Mouse (Mus musculus) neutrophil, adult 5-6 weeks (primary cell): ENCODE results near the gene Adamtsl1. TPM values are rescaled to one million over a fixed set of nuclear protein-coding genes. Genes with fewer than 3 reads are reported as not detected.

Source experiments
- ATAC-seq: fragments of 151-379, 151-347 bp; 2 replicates; pipeline ENCODE4 v1.8.0; 2017; ENCODE audit warnings: mild to moderate bottlenecking, moderate TSS enrichment; ENCODE audit not compliant: insufficient number of reproducible peaks, poor library complexity, low FRiP score, severe bottlenecking; ENCODE audit errors: extremely low read depth
- total RNA-seq: library from RNA; stranded (forward); fragments of 200-1000 nt; gene quantifications from 2 replicates; pipeline ENCODE4 v1.2.3, GENCODE M21; 2017

The Adamtsl1 gene
- total RNA-seq, 1 experiment from 2014 or later, result not detected

DNA sequence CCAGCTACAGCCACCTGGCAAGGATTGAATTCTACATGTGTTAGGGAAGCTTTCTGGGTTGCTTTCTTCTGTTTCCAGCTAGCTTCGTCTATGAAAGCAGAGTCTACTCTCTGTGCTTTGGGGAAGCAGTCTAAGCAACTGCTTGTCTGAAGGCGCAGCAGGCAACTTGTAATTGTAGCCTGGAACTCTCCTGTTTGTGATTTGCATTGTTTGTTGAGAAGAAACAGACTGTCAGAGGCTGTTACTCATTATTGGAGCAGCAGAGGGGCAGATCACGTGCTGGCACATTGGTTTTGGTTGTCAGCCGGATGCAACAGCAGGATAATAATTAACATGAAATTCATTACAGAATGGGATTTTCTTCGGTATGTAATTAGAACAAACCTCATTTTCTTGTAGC lies 254.1 kb downstream of the Adamtsl1 start:
- no peak for ATAC-seq

DNA sequence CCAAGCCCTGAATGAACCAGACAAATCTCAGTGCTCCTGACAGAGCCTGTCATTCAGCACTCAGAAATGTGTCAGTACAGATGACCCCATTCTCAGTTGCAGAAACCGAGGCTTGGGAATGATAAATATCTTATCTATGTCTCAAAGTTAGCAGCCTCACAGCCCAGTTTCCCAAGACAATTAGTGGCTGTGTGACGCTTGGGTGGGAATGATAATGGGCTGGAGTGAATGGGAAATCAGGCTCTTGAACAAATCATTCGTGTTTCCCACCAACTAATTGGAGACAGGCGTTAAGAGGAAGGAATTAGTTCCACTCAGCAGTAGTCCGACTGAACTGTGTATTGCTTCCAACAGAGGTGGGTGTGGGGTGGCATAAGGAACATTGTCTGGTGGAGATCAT lies 268.5 kb downstream of the Adamtsl1 start:
- ATAC-seq, result no peak

DNA sequence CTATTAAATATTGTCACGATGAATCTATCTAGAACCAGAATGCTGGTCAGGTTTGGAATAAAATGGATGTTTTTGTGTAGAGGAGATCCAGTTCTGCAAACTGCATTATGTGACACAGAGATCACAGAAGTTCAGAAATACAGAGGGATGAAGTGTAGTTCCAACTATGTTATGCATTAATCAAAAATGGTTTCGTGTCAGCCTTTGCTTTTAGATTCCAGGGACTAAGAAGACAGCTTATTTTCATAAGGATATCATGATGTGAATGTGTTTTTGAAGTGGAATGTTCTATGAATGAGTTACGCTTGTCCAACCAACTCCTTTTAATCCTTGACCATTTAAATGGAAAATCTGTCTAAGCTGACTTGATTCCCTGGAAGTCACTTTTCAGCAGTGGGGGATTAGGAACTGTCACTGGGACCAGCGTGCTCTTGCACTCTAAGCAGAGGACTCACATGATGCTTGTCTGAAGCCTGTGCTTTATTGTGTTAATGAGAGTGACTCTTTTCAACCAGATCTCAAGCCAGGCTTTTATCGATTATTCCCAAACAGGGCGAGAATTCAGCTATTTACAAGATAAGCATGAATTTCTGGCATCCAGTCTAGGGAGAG lies 269.9 kb downstream of the Adamtsl1 start:
- ATAC-seq, result no peak

DNA sequence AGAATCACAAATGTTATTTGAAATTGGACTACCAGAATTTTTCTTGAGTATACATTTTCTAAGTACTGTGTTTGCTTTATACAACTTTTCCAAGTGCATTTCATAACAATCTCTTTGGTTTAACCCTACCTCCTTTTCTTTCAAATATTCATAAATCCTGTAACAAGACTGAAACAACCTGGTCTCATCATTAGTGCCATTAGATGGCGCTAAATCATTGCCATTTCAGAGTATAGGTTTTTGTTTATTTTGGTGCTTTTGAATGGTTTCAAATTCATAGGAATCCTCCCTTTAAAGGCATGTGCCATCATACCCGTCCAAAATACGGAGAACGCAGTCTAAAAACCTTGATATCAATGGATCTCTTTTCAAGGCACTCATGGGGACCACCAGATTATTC lies 270.5 kb downstream of the Adamtsl1 start:
- ATAC-seq, result no peak

GRCm38 (mm10) chr4:85790226-85790625 lies 276.3 kb downstream of the Adamtsl1 start:
- ATAC-seq, result no peak

- no peak for ATAC-seq
These were observed 287.8 kb downstream of the Adamtsl1 start for GRCm38 (mm10) chr4:85801805-85802204.

GRCm38 (mm10) chr4:85814418-85814817 lies 300.4 kb downstream of the Adamtsl1 start:
- ATAC-seq, result no peak

DNA sequence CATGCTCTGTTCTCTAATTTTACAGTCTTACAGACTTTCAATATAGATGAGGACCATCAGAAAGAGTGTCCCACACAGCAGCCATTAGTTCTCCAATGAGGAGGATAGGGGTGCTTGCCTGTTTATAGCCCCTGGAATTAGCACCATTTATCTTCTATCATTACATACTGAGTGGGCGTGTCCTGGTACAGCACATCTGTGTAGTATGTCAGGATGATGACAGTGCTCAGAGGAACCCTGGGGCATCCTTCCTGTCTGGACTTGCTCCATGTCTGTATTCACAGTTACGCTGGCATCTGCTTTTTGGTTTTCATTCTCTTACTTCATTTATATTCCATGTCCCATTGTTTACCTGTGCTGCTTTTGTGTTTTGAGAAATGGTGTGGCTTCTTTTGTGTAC lies 304.5 kb downstream of the Adamtsl1 start:
- no peak for ATAC-seq

DNA sequence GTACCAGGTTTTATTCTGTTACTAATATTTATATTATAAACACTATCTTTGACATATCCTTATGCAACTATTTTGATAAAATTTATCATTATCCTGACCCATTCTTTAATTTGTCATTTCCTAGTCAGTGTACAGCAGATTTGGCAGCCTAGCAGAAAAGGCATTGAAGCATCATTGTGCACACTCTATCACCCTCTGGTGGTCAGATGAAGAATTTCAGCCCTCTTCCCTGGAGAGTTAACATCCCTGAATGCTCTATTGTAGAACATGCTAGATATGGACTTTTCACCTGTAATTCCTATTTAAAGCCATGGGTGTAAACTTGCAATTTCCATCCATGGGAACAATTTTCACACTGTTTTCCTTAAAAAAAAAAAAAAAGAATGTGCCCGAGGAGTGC lies 305.2 kb downstream of the Adamtsl1 start:
- ATAC-seq, result no peak

GRCm38 (mm10) chr4:85819921-85820320 lies 305.9 kb downstream of the Adamtsl1 start:
- no peak for ATAC-seq

DNA sequence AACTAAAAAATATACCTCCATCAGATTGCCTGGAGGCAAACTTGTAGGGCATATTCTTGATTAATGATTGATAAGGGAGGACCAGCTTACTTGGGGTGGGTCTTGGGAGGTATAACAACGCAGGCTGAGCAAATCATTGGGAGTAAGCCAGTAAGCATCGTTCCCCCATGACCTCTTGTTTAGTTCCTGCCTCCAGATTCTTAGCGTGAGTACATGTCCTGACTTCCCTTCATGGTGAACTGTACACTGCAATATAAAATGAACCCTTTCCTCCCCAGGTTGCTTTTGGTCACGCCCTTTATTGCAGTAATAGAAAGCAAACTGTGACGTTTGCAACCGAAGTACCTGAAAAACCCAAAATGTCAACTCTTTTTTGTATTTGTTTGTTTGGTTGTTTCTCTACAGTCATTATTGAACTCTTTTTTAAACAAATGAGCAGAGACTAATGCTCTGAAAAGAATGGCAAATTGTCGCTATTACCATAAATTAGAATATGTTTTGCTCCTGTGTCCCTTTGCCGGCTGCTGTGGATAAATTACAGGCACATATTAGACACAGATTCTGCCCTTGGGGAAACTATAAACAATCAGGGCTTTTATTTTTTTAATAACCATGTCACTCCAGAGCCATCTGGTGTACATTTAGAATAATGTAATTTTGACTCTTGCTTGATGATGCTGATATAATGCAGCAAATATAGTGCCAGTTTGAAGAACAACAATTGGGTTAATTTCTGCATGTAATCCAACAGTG lies 310.2 kb downstream of the Adamtsl1 start:
- ATAC-seq, result no peak

DNA sequence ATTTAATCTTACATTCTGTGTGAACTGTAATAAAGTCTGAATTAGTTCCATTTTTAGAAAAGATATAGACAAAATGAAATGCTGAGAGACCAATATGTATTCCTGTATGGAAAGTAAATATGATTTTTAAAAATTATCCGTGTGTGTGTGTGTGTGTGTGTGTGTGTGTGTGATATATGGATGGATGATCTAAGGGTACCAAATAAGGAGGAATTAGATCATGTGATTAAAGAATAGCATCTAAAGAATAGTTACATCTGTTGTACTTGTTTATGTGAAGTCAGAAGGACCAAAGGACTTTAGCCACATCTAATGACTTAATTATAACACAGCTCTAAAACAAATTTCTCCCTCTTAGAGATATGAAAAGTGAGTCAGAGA lies 310.7 kb downstream of the Adamtsl1 start:
- ATAC-seq, result no peak

DNA sequence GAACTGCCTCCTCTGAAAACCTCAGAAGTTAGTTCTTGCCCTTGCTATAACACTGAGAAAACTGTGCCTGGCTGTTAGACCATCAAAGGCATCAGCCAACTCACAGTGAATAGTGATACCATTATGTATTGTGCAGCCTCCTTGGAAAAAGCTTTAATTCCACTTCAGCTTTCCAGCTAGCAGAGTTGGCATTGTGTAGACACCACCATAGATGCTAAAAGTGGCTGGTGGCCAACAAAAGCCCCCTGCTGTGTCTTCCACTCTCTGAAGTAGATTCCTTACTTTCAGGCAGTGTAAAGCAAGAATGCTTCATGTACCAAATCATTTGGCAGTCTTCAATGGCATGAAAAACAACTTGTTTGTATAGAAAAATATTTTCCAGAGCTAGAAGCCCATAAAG lies 323.1 kb downstream of the Adamtsl1 start:
- ATAC-seq, result no peak

GRCm38 (mm10) chr4:85837532-85837965 lies 323.6 kb downstream of the Adamtsl1 start:
- no peak for ATAC-seq

DNA sequence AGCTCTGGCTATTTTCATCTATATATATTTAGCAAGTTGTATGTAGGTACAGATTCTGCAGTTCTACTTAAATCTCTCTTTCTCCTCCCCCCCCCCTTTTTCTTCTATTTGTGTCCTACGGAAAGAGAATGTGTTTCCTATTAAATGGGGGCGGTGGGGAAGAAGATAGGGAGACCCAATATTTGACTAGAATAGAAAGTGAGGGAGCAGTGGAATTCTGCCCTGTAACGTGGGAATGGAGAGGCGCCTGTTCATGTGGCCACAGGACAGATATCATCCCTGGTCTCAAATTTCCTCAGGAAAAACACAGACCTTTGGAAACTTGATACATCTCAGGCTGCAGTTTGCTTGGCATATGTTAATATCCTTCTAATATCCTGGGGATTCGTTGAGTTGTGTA lies 324.1 kb downstream of the Adamtsl1 start:
- ATAC-seq, result no peak

DNA sequence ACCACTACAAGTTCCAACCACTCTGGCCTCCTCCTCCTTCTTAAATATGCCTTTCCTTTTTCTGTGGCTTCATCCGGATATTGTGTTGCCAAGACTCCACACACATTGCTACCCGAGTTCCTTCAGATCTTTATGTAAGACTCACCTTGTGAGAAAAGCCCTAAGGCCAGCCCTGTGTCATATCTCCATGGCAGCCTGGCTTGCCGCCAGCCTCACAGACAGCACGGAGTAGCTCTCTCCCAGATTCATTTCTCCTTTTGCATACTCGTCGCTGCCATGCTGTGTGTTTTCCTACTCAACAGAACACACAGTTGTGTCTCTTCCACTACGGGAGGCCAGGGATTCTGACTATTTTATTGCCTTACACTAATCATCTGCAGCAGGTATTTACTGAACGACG lies 328.1 kb downstream of the Adamtsl1 start:
- no peak for ATAC-seq

DNA sequence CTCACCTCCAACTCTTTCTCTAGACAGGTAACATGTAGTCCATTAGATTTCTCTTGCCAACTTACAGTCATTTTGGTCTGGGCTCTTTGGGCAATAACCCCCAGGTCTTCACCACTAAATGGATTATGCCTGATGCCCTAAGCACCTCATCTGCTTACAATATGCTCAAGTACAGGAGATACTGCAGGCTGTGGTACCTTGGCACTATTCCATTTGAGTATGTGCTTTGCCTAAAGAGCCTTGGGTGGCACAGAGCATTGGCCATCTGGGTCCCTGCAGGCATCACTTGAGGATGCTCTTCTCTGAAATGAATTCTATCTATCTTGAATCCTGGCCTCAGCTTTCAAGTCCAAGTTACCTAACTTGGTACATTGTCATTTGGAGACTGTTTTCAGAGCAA lies 330.4 kb downstream of the Adamtsl1 start:
- no peak for ATAC-seq

DNA sequence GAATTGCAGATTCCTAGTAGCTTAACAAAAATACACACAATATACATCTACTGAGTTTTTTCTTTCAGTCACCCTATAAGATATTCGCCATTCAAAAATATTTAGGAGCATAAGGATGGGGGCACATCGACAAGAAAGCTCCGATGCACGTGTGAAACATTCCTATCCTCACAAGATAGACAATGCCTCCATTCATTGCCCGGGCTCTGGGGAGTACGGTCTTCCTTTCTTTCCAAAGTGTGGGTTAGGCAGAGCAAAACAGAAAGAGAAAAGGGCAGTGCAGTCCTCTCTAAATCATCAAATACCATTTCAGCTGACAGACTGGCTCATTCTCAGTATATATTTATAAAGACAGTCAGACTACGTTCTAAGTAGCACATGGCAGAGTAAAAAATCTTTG lies 332.0 kb downstream of the Adamtsl1 start:
- no peak for ATAC-seq

DNA sequence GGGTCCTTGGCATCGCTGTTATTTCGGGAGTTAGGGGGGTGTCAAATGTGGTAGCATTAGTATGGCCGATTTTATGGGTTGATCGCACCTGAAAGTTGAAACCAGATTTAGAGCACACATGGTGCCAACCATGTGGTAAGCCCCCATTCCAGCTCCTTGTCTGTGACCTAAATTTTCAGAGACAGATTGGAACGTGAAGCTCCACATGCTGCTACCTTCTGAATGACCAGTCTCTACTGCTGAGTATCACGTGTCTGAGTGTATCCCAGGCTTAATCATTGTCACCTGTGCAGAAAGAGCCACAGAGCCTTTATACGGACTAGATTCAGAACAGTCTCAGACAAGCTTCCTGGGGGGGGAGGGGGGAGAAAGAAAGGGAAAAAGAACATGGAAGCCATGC lies 339.4 kb downstream of the Adamtsl1 start:
- ATAC-seq, result no peak

DNA sequence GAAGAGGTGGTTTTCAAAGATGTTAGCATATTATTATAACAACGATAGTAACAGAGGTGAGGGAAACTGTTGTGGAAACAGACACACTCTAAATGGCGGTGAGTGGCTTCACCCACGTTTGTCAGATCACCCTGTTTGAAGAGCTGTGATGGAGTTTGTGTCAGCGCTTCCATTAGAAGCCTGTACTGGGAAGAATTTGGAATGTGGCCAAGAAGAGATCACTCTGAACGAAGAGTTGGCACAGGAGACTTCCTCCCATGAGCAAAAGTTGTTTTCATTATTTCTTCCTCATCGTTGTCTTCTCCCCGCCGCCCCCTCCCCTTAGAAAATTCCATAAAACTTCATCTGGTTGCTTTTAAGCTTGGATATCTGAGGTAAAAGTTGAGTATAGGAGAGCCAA lies 340.5 kb downstream of the Adamtsl1 start:
- ATAC-seq, result no peak

GRCm38 (mm10) chr4:85879376-85879775 lies 365.4 kb downstream of the Adamtsl1 start:
- ATAC-seq, result no peak
